Mouse (Mus musculus) C2C12 (cell line): ENCODE data around the gene Gsg1l2. TPM values are rescaled to one million over a fixed set of nuclear protein-coding genes. Genes with fewer than 3 reads are reported as not detected.

Experiments
- H3K27me3 ChIP-seq: one replicate; pipeline ENCODE4 v1.6.1; 2011; ENCODE audit not compliant: control insufficient read depth, insufficient read depth, insufficient read length
- H3K36me3 ChIP-seq: one replicate; pipeline ENCODE4 v1.6.1; 2011; ENCODE audit not compliant: control insufficient read depth, insufficient read depth
- H3K4me3 ChIP-seq: one replicate; pipeline ENCODE4 v1.5.1; 2011; ENCODE audit warnings: mild to moderate bottlenecking, control low read depth; ENCODE audit not compliant: poor library complexity, insufficient read depth, severe bottlenecking
- H3K79me2 ChIP-seq: one replicate; pipeline ENCODE4 v1.6.1; 2011; ENCODE audit not compliant: control insufficient read depth, insufficient read depth
- H3K79me3 ChIP-seq: one replicate; pipeline ENCODE4 v1.6.1; 2011; ENCODE audit warnings: low read depth, control low read depth
- H3ac ChIP-seq: one replicate; pipeline ENCODE3; 2011; ENCODE audit warnings: low read depth; ENCODE audit not compliant: control insufficient read depth, insufficient read length
- CEBPB ChIP-seq: IDR thresholded peaks from one replicate; pipeline ENCODE4 v1.6.1; 2011; ENCODE audit warnings: low read depth, mild to moderate bottlenecking, control low read depth, moderate library complexity
- CTCF ChIP-seq: IDR thresholded peaks from one replicate; pipeline ENCODE4 v1.5.1; 2011; ENCODE audit not compliant: control insufficient read depth, insufficient read depth, insufficient read length
- FOSL1 ChIP-seq: IDR thresholded peaks from one replicate; pipeline ENCODE4 v1.8.0; 2011; ENCODE audit warnings: mild to moderate bottlenecking, low read length; ENCODE audit not compliant: poor library complexity, insufficient read depth, severe bottlenecking
- MAX ChIP-seq: IDR thresholded peaks from one replicate; pipeline ENCODE4 v1.6.1; 2011; ENCODE audit warnings: mild to moderate bottlenecking, control low read depth
- MYOD1 ChIP-seq: IDR thresholded peaks from one replicate; pipeline ENCODE4 v1.6.1; 2011; ENCODE audit warnings: low read depth; ENCODE audit not compliant: control insufficient read depth, insufficient read length
- MYOG ChIP-seq: IDR thresholded peaks from one replicate; pipeline ENCODE4 v1.6.1; 2011; ENCODE audit not compliant: control insufficient read depth, insufficient read length; ENCODE audit errors: extremely low read depth
- USF1 ChIP-seq: IDR thresholded peaks from one replicate; pipeline ENCODE4 v1.6.1; 2011; ENCODE audit warnings: low read depth, mild to moderate bottlenecking, control low read depth, moderate library complexity
- polyA plus RNA-seq: library from polyadenylated mRNA; unstranded; fragments of >200 nt; fragmentation: generic; extraction: Trizol; gene quantifications from one replicate; pipeline ENCODE4 v1.2.1, GENCODE M21; 2012; ENCODE audit warnings: missing spikeins

Gsg1l2 gene
- polyA plus RNA-seq, 1 experiment, result not detected

GRCm38 (mm10) chr11:67771053-67771452 is 3.4 kb upstream of the Gsg1l2 start, which contains the start of gene Glp2r:
TSS of gene Glp2r (minus strand) at chr11:67771153.
- Histone ChIP-seq H3K27me3 (peaks cover 51% of the 10 kb centered on the region), H3K79me3 (no peaks in the 10 kb centered on the region), H3K36me3 (no peaks in the 10 kb centered on the region), H3K79me2 (no peaks in the 10 kb centered on the region), H3K4me3 (no peak within 1 kb of the TSS), H3ac (no peak within 1 kb of the TSS)
- TF ChIP-seq FOSL1 (no peak), CEBPB (no peak), MAX (no peak), CTCF (no peak), MYOG (no peak), MYOD1 (no peak), USF1 (no peak)

- H3K79me3 ChIP-seq, result no peaks in the 10 kb centered on the region
- H3K27me3 ChIP-seq, result peaks cover 51% of the 10 kb centered on the region
- H3K36me3 ChIP-seq, result no peaks in the 10 kb centered on the region
- no peak for TF ChIP-seq MAX
- no peak for TF ChIP-seq MYOD1
- TF ChIP-seq USF1, result peak; percentile 30
- H3ac ChIP-seq, result no peak overlapping the region
- H3K79me2 ChIP-seq, result no peaks in the 10 kb centered on the region
- no peak overlapping the region for H3K4me3 ChIP-seq
Observed at GRCm38 (mm10) chr11:67771691-67772090, 2.7 kb upstream of the Gsg1l2 start.

- H3K27me3 ChIP-seq, result peaks cover 48% of the 10 kb centered on the region
- no peak overlapping the region for H3ac ChIP-seq
- H3K79me3 ChIP-seq, result no peaks in the 10 kb centered on the region
- no peak for TF ChIP-seq CTCF
- no peak for TF ChIP-seq USF1
- no peak for TF ChIP-seq MAX
- TF ChIP-seq MYOD1, result no peak
- no peak for TF ChIP-seq MYOG
- no peak for TF ChIP-seq FOSL1
- TF ChIP-seq CEBPB, result no peak
- H3K79me2 ChIP-seq, result no peaks in the 10 kb centered on the region
- no peak overlapping the region for H3K4me3 ChIP-seq
- no peaks in the 10 kb centered on the region for H3K36me3 ChIP-seq
Observed at GRCm38 (mm10) chr11:67772577-67772976, 1.8 kb upstream of the Gsg1l2 start.

GRCm38 (mm10) chr11:67790182-67790581 is 15.8 kb downstream of the Gsg1l2 start:
- Histone ChIP-seq H3K27me3 (peaks cover 22% of the 10 kb centered on the region), H3K36me3 (no peaks in the 10 kb centered on the region), H3K79me3 (no peaks in the 10 kb centered on the region), H3K4me3 (no peak overlapping the region), H3ac (no peak overlapping the region), H3K79me2 (no peaks in the 10 kb centered on the region)
- no peak for TF ChIP-seq USF1
- no peak for TF ChIP-seq FOSL1
- no peak for TF ChIP-seq MAX
- no peak for TF ChIP-seq MYOD1
- TF ChIP-seq CTCF, result no peak
- no peak for TF ChIP-seq CEBPB
- TF ChIP-seq MYOG, result no peak

DNA sequence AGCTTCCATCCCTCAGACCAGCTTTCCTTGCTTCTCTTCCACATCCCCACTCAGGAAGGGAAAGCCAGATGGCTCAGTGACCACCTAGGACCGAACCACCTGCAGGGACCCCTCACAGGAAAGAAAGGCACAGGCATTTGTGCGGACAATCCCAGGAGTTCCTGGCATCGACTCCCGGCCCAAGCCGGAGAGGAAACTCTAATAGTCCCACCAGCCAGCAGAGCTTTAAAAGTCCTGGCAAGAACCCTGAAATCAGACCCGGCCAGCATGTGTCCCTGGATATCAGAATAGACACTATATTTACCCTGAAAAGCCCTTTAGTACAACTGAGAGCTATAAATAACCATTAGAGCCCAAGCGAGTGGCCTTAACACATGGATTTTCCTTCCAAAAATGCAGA is 23.5 kb downstream of the Gsg1l2 start, which contains the start of gene Dhrs7c:
TSS of gene Dhrs7c (plus strand) at position 257 of the 400 bp plus-strand sequence.
- no peak within 1 kb of the TSS for H3K4me3 ChIP-seq

GRCm38 (mm10) chr11:67800130-67800723 is 25.8 kb downstream of the Gsg1l2 start:
- H3K4me3 ChIP-seq, result no peak overlapping the region
- TF ChIP-seq FOSL1 (no peak), MAX (no peak), USF1 (no peak), CTCF (no peak), CEBPB (no peak), MYOD1 (no peak), MYOG (no peak)
- no peaks in the 10 kb centered on the region for H3K36me3 ChIP-seq
- H3K79me3 ChIP-seq, result no peaks in the 10 kb centered on the region
- no peak overlapping the region for H3ac ChIP-seq
- no peaks in the 10 kb centered on the region for H3K79me2 ChIP-seq
- peaks cover 8% of the 10 kb centered on the region for H3K27me3 ChIP-seq

More for the DNA sequence above, 23.5 kb downstream of the Gsg1l2 start, which contains the start of gene Dhrs7c:
- Histone ChIP-seq H3K27me3 (peaks cover 8% of the 10 kb centered on the region), H3K79me2 (no peaks in the 10 kb centered on the region), H3ac (no peak within 1 kb of the TSS), H3K79me3 (no peaks in the 10 kb centered on the region), H3K36me3 (no peaks in the 10 kb centered on the region)
- TF ChIP-seq MYOG (no peak), USF1 (no peak), FOSL1 (no peak), CEBPB (no peak)
